Mouse (Mus musculus) kidney, postnatal 25 days (tissue): ENCODE results near the gene Sucla2.
"Not testable (repeated sequence)": the region's sequence is repeated elsewhere in the genome, so short reads cannot be mapped to it uniquely, and the experiment has no call there.

Experiments
- DNase-seq, 2 experiments: peaks; one replicate each; pipeline ENCODE4 v3.0.0; 2021; ENCODE audit warnings: mixed read lengths in 2 of 2

The Sucla2 gene

DNA sequence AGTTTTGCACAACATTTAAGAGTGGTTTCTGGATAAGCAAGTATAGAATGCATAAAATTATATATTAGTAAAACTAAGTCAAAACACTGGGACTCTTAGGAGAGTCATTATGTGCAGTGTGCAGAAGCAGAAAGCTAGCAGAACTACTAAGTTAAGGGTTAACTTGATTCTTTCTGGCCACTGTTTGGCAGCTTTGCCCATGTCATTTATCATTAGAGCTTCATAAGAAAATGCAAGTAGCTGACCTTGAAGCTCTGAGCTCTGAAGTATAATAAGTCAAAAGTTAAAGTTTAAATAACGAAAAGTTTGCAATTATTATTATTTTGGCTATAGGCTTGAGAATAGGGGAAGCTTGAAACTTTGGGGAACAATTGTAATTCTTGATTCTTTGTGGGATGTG is 89.8 kb downstream of the Sucla2 start:
- not testable (repeated sequence) for DNase-seq

DNA sequence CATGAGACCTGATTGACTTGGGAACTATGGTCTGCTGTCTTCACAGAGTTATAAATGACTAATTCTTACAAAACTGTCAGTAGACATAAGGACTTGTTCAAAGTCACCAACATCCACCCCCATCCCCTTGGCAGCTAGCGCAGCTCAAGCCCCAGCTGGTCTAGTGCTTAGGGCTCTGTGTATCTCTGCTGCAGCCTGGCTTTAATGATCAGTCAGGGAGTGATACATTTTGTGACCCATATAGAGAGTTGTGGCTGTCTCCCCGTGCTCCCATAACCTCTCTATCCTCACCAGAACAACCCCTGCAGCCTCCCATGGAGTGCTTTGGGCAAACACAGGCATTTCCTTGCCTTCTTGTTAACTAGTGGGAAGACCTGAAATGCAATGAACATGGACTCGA is 95.8 kb downstream of the Sucla2 start:
- no peak for DNase-seq

- no peak for DNase-seq
Observed at GRCm38 (mm10) chr14:73622988-73623387, 97.9 kb downstream of the Sucla2 start.

DNA sequence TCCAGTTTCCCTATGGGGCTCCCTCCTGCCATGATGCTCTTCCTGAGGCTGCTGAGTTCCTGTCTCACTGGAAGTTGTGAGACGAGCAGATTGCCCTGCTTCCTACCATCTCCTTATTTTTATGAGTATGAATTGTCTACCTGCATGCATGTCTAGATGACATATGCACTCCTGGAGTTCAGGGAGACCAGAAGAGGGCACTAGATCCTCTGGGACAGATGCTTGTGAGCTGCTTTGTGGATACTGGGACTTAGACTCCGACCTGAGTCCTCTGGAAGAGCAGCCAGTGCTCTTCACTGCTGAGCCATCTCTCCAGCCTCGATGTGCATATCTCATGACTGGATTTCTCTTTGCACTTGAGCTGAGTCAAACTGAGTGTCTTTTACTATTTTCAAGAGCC is 100.3 kb downstream of the Sucla2 start:
- DNase-seq: peak in 1 of 2 experiments; percentile 21

DNA sequence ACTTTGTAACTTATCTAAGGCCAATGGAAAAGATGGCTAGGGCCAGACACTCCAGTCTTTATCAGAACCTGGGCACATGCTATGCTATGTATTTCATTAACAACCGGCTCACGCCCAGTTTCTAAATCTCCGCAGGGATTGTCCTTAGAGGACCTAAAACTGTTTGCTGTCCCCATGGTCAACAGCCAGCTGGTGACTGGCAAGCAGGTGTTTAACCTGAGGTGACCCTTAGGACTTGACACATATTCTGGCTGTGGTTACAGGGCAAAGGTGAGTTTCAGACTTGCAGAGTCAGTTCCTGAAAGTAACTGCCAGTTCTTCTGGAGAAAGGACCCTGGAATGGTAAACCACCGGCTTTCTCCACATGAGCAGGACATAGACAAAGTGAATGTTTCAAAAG is 106.4 kb downstream of the Sucla2 start:
- DNase-seq: peak; percentile 56 to 77

- DNase-seq: peak; percentile 45 to 69
Observed at GRCm38 (mm10) chr14:73632648-73633263, 107.6 kb downstream of the Sucla2 start.

DNA sequence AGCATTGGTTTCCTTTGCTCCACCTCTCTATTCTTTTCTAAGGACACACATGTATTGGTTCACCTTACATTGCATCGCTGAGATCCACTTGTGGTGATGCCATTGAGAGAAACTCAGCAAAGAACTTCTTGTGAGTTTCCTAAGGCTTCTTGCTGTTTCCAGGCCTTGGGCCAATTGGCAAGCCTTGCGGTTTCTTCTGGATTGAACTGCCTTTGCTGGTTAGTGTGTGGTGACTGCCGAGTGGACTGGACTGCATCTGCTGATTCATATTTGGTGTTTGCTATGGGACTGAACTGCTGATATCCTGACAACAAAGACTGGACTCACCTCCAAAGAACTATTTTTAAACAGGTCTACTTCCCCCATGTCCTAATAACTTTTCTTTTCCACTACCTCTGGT is 109.2 kb downstream of the Sucla2 start:
- DNase-seq: no peak

DNA sequence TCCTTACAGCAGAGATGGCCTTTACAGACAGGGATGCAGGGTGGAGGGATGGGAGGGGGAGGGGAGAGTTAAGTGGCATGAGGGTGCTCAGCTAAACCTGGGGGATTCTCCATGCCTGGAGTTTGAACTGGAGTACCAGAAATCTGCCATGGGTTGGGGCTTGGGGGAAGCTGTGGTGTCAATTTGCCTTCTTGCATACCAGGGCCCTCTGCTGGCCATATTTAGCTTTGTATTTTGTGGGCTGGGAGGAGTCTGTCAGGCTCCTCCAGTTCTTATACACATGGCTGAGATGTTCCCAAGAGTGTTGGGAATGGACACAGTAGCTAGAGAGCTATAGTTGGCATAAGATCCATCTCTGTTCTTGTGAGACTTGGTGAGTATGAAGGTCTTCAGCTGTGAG is 112.3 kb downstream of the Sucla2 start:
- peak; percentile 27 to 38 for DNase-seq
